Mouse (Mus musculus) left cerebral cortex, adult 2 months (tissue): ENCODE measurements around the gene Mgat4a. TPM values are rescaled to one million over a fixed set of nuclear protein-coding genes. Genes with fewer than 3 reads are reported as not detected.

Source experiments
- DNase-seq, 2 experiments: peaks; one replicate each; pipeline ENCODE4 v3.0.0; 2021 to 2022; ENCODE audit warnings: low spot score in 2 of 2, mixed read lengths in 1 of 2; ENCODE audit errors: extremely low spot score in 1 of 2
- H3K27ac ChIP-seq: fragments of 200-600 bp; 2 replicates; pipeline ENCODE4 v1.8.1; 2022
- H3K4me3 ChIP-seq: fragments of 200-600 bp; 2 replicates; pipeline ENCODE4 v1.8.1; 2022
- CTCF ChIP-seq: fragments of 200-600 bp; IDR thresholded peaks from 2 replicates; pipeline ENCODE4 v1.8.1; 2022; ENCODE audit warnings: antibody characterized with exemption, mild to moderate bottlenecking, moderate library complexity
- intact Hi-C: fragments of 180-260 bp; cut with DNase I; formaldehyde crosslinking; loops from one replicate; pipeline ENCODE4 v1.15.1; 2025
- total RNA-seq, 2 experiments: library from RNA; stranded (reverse); gene quantifications; 2 replicates each; pipeline ENCODE4 v1.2.3; 2021

Gene Mgat4a
- total RNA-seq, 2 experiments from 2014 or later: 30.1 to 32.2 TPM

GRCm38 (mm10) chr1:37401687-37402086 lies 139.1 kb downstream of the Mgat4a start:
- DNase-seq: peak; percentile 51 to 53
- TF ChIP-seq CTCF: peak; percentile 79
- no peak overlapping the region for H3K27ac ChIP-seq
- no peak overlapping the region for H3K4me3 ChIP-seq
- intact Hi-C loops: loop anchor here (1.0 to 10.0 kb wide), 2 partner anchors 129 to 667 kb away; no protein-coding TSS in a partner anchor

DNA sequence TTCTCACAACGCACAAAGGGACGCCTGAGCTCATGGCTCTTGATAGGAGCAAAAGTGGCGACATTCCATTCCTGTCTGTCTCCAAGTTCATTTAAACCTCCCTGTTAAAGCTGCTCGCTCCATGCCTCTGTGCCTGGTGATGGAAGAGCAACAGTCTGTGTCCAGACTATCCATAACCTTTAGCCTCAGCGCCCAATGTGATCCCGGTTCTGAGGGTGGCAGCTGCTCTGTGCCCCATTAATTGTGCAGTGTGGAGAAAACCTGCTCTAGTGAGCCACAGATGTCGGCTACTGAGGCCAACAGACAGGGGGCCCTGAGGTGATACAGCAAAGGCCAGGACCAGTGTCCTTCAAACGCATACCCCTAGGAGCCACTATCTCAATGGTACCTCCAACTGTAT lies 141.1 kb downstream of the Mgat4a start:
- intact Hi-C loops: loop anchor here (10.0 kb wide), 1 partner anchor 665 kb away; no protein-coding TSS in a partner anchor
- TF ChIP-seq CTCF: no peak

DNA sequence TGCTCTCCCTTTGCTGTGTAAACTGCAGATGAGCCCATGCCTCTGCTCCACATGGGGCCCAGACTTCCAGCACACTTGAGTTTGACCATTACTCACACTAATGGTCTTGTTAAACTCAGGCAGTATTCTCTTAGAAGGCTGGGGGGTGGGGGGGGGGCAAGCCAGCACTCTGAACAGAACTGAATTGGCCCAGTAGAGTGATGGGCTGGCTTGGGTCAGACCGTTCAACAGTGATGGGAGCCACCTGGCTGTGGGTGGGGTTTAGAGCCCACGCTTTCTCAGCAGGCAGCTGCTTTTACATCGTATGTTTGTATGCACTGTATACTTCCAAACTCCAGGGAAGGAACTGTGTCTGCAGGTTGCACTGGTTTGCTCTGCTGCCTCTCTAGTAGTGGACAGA lies 141.9 kb downstream of the Mgat4a start:
- intact Hi-C loops: no loop called here
- H3K27ac ChIP-seq: no peak overlapping the region
- H3K4me3 ChIP-seq: no peak overlapping the region
- DNase-seq: no peak
- no peak for TF ChIP-seq CTCF

More for the DNA sequence above, 141.1 kb downstream of the Mgat4a start:
- DNase-seq: no peak
- H3K4me3 ChIP-seq: no peak overlapping the region
- H3K27ac ChIP-seq: no peak overlapping the region

GRCm38 (mm10) chr1:37396481-37396880 lies 144.3 kb downstream of the Mgat4a start:
- no peak for DNase-seq
- no peak overlapping the region for H3K4me3 ChIP-seq
- intact Hi-C loops: no loop called here
- TF ChIP-seq CTCF: no peak
- no peak overlapping the region for H3K27ac ChIP-seq

- no peak for TF ChIP-seq CTCF
- H3K4me3 ChIP-seq: no peak overlapping the region
- peak in 1 of 2 experiments; percentile 37 for DNase-seq
- intact Hi-C loops: no loop called here
- H3K27ac ChIP-seq: no peak overlapping the region
Measured at GRCm38 (mm10) chr1:37393174-37393573, 147.6 kb downstream of the Mgat4a start.

Other genes with a start within 250 kb of the Mgat4a start
- 100 to 1,000 TPM; 214 to 217 TPM for gene Inpp4a, start 241.2 kb downstream of the Mgat4a start, total RNA-seq
- gene Coa5, start 110.9 kb downstream of the Mgat4a start, total RNA-seq: 10 to 100 TPM; 63.5 to 64.2 TPM
- 10 to 100 TPM; 55.5 to 59.7 TPM for gene Unc50, start 110.9 kb downstream of the Mgat4a start, total RNA-seq
- 100 to 1,000 TPM; 282 to 283 TPM for gene 2010300C02Rik, start 179.1 kb upstream of the Mgat4a start, total RNA-seq